Mouse (Mus musculus) E14TG2a.4 (cell line): Measurements from ENCODE around the gene Runx2.

Experiments
- CTCF ChIP-seq: conservative IDR thresholded peaks from 2 replicates; pipeline ENCODE4 v1.5.1; 2014; ENCODE audit warnings: low read length
- NANOG ChIP-seq: IDR thresholded peaks from 2 replicates; pipeline ENCODE4 v1.6.1; 2014; ENCODE audit warnings: borderline replicate concordance, low read length, mixed read lengths
- POU5F1 ChIP-seq: IDR thresholded peaks from 2 replicates; pipeline ENCODE4 v1.6.1; 2014; ENCODE audit warnings: low read length, borderline replicate concordance

GRCm38 (mm10) chr17:44819816-44820215 lies 5.2 kb upstream of the Runx2 start:
- TF ChIP-seq CTCF (no peak), NANOG (no peak), POU5F1 (no peak)
